Mouse (Mus musculus) sigmoid colon, adult 10 weeks (tissue): ENCODE data around the gene Mrps7. TPM values are rescaled to one million over a fixed set of nuclear protein-coding genes. Genes with fewer than 3 reads are reported as not detected.

Source experiments
- polyA plus RNA-seq: library from polyadenylated mRNA; stranded (reverse); fragments of 350-450 nt; fragmentation: Illumina TruSeq; extraction: RNeasy Lipid Tissue Mini Kit (QIAGEN cat#74804); gene quantifications from one replicate; pipeline ENCODE4 v1.2.3, GENCODE M21; 2014; ENCODE audit warnings: low read depth, low replicate concordance

Mrps7 gene
- polyA plus RNA-seq, result 3.6 TPM

GRCm38 (mm10) chr11:115603476-115604303 lies at the start of gene Mrps7, which contains the start of gene Gga3:
Gene Mrps7 (plus strand): TSS chr11:115603925.
Gene Gga3 (minus strand): TSS chr11:115604051.

DNA sequence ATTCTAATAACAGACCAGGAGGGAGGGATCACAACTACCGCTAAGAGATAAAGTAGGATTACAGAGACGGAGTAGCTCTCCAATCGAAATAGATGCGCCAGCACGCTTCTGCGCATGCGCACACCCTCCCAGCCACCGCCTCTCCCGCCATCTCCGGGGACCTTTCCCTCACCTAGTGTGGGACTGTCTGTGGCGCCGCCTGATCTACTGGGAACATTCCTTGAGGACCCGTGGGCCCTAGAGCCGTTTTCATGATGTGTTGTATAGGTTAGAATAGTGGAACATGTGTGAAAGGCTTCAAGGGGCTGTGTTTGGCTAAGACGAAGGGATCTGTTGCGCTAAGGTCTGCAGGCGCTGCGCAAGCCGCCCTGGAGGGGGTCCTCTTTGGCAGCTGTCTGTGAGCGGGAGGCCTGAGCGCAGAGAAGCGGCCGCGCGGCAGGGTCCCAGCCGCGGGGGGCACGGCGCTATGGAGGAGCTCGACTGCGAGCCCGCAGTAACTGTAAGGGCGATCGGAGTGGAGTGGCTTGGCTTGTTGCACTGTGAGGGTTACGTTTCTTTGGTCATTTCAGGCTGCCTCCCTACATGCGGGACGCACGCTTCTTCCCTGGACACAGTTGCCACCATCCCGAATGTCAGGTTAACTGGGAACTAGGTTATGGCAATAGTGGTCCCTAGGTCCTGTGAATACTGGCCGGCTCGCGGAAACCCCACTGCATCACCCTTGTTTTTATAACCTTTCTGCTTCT lies 39.5 kb upstream of the Mrps7 start, which contains the start of gene Nup85:
Nup85 (plus strand) TSS at position 371 of the 746 bp plus-strand sequence.

GRCm38 (mm10) chr11:115612410-115613137 lies 8.8 kb downstream of the Mrps7 start, which contains the start of gene Mif4gd:
Gene Mif4gd (minus strand): TSS chr11:115612969.

DNA sequence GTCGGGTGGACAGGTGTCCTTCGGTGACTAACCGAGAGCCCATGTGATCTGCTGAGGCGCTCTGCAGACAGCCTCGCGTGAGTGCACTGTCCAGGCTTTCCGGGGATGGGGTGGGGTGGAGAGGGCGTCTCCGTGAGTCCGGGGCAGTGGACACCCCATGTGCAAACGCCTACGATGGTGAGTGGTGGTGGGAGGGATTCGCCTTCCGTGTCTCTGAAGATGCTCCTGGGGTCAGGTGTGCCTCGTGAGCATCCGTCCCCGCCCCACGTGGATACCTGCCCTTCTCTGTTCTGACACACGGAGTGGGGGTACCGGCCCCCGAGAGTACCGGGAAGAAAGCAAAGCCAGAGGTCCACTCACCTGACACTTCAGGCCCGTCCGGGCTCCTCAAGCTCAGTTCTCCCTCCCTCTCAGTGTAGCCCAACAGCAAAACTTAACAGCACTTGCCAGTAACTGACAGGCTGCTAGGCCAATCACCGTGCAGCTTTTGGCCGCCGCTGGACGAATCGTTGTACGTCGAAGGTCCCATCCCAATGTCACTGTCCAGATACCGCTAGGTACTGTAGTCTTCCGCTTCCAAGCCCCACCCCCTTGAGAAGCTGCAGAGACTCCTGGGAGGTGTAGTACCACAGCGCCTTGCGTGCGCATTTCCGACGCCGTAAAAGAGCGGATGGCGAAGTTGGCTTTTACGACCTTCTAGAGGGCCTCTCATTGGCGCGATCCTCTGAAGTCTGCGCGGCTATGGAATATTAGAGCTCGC lies 24.2 kb downstream of the Mrps7 start, which contains the start of gene Slc25a19:
Slc25a19 (minus strand) TSS at position 591 of the 760 bp plus-strand sequence.

Other genes with a start within 250 kb of the Mrps7 start
- 19.6 TPM for gene Hid1, start 236.2 kb upstream of the Mrps7 start, polyA plus RNA-seq
- gene Cdr2l, start 222.0 kb upstream of the Mrps7 start, polyA plus RNA-seq, result 0.54 TPM
- gene Mrpl58, start 200.2 kb upstream of the Mrps7 start, polyA plus RNA-seq, result 12.8 TPM
- gene Atp5h, start 184.0 kb upstream of the Mrps7 start, polyA plus RNA-seq, result 608 TPM
- gene Kctd2, start 183.8 kb upstream of the Mrps7 start, polyA plus RNA-seq, result 14.4 TPM
- gene Trim80, start 163.4 kb upstream of the Mrps7 start, polyA plus RNA-seq, result not detected
- 20.9 TPM for gene Slc16a5, start 141.5 kb upstream of the Mrps7 start, polyA plus RNA-seq
- 1.3 TPM for gene Armc7, start 128.3 kb upstream of the Mrps7 start, polyA plus RNA-seq
- 6.7 TPM for gene Nt5c, start 112.1 kb upstream of the Mrps7 start, polyA plus RNA-seq
- 69.5 TPM for gene Jpt1, start 89.5 kb upstream of the Mrps7 start, polyA plus RNA-seq
- gene Sumo2, start 67.6 kb upstream of the Mrps7 start, polyA plus RNA-seq, result 1,343 TPM
- 33.1 TPM for gene Nup85, start 39.5 kb upstream of the Mrps7 start, polyA plus RNA-seq
- gene Gga3, start 126 bp downstream of the Mrps7 start, polyA plus RNA-seq, result 6.1 TPM
- gene Mif4gd, start 9.0 kb downstream of the Mrps7 start, polyA plus RNA-seq, result 24.5 TPM
- 3.4 TPM for gene Slc25a19, start 24.4 kb downstream of the Mrps7 start, polyA plus RNA-seq
- gene Grb2, start 104.7 kb downstream of the Mrps7 start, polyA plus RNA-seq, result 122 TPM
- gene Tmem94, start 161.5 kb downstream of the Mrps7 start, polyA plus RNA-seq, result 1.4 TPM
- 1.3 TPM for gene Caskin2, start 209.7 kb downstream of the Mrps7 start, polyA plus RNA-seq
- not detected for gene Tsen54, start 210.8 kb downstream of the Mrps7 start, polyA plus RNA-seq
- gene Llgl2, start 220.1 kb downstream of the Mrps7 start, polyA plus RNA-seq, result 8.3 TPM